Mouse (Mus musculus): ENCODE data around the gene Hnrnpdl.
A peak's percentile ranks its signal among the peaks of the same experiment; 100 is the strongest.

DNA sequence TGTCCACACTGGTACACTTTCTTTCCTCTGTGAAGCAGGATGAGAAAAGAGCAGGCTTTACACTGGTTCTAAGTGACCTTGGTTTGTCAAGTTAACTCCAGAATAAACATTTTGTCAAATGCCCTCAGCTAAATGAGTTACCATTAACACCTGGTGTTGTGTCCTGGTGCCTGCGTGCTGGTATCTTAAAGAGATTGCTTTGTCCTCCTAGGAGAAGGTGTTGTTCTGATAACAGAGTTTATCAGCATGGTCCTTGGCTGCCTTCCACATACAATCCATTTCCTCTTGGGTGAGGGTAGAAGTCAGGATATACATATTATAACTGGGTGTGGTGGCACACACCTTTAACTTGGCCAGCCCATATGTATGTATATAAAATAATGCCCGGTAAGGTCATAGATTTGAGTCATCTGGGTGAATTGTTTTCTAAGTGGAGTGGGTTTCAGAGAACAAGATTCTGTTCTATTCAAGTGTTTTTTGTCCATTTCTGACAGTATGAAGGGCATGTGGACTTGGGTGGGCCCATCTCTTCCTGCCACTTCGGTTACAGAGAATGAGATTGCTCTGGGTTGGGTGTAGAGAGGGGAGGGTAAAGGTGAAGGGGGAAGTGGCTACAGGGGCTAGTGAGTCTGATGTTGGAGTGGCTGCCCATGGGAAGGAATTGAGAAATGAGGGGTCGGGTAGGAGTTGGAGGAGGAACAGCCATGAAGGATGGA, 33.0 kb downstream of the Hnrnpdl start:
- TF ChIP-seq CTCF (IDR thresholded peaks at IDR 0.05; ENCODE audit: low read depth) = no peak
- peak; percentile 45; the same call in 1 of the 2 replicates for TF ChIP-seq EP300 (IDR thresholded peaks at IDR 0.05; ENCODE audit: low read depth)

Data from liver, embryonic 14.5 days (tissue).